Mouse (Mus musculus): ENCODE results near the gene Cyb5r2. TPM values are rescaled to one million over a fixed set of nuclear protein-coding genes. Genes with fewer than 3 reads are reported as not detected.

Cyb5r2 gene
- polyA plus RNA-seq, 1 experiment: not detected

- Histone ChIP-seq H3K9me3 (no peaks in the 10 kb centered on the region), H3K27me3 (replicated peaks) (no peaks in the 10 kb centered on the region), H3K36me3 (replicated peaks; ENCODE audit: low read length) (no peaks in the 10 kb centered on the region), H3K4me1 (no peaks in the 10 kb centered on the region), H3K4me3 (replicated peaks) (no peak overlapping the region)
- TF ChIP-seq FLI1 (IDR thresholded peaks at IDR 0.05; ENCODE audit: low read length): no peak
- TF ChIP-seq GATA1 (IDR thresholded peaks at IDR 0.05; ENCODE audit: borderline replicate concordance, low read length): no peak
These were observed 24.7 kb downstream of the Cyb5r2 start for GRCm38 (mm10) chr7:107733162-107733561.

GRCm38 (mm10) chr7:107730587-107730986 lies 27.2 kb downstream of the Cyb5r2 start:
- H3K4me3 ChIP-seq (replicated peaks): no peak overlapping the region
- TF ChIP-seq FLI1 (IDR thresholded peaks at IDR 0.05; ENCODE audit: low read length) (no peak), GATA1 (IDR thresholded peaks at IDR 0.05; ENCODE audit: borderline replicate concordance, low read length) (no peak)
- H3K27me3 ChIP-seq (replicated peaks): no peaks in the 10 kb centered on the region
- H3K4me1 ChIP-seq: no peaks in the 10 kb centered on the region
- H3K9me3 ChIP-seq: no peaks in the 10 kb centered on the region
- no peaks in the 10 kb centered on the region for H3K36me3 ChIP-seq (replicated peaks; ENCODE audit: low read length)

- Histone ChIP-seq H3K36me3 (replicated peaks; ENCODE audit: low read length) (no peaks in the 10 kb centered on the region), H3K4me3 (replicated peaks) (no peak overlapping the region), H3K4me1 (no peaks in the 10 kb centered on the region), H3K27me3 (replicated peaks) (peaks cover 2% of the 10 kb centered on the region), H3K9me3 (no peaks in the 10 kb centered on the region)
- TF ChIP-seq GATA1 (IDR thresholded peaks at IDR 0.05; ENCODE audit: borderline replicate concordance, low read length) (no peak), FLI1 (IDR thresholded peaks at IDR 0.05; ENCODE audit: low read length) (no peak)
These were observed 30.3 kb downstream of the Cyb5r2 start for GRCm38 (mm10) chr7:107727538-107727937.

- no peaks in the 10 kb centered on the region for H3K4me1 ChIP-seq
- no peaks in the 10 kb centered on the region for H3K9me3 ChIP-seq
- peaks cover 2% of the 10 kb centered on the region for H3K27me3 ChIP-seq (replicated peaks)
- H3K36me3 ChIP-seq (replicated peaks; ENCODE audit: low read length): no peaks in the 10 kb centered on the region
- H3K4me3 ChIP-seq (replicated peaks): no peak overlapping the region
- TF ChIP-seq FLI1 (IDR thresholded peaks at IDR 0.05; ENCODE audit: low read length): no peak
These were observed 35.3 kb downstream of the Cyb5r2 start for GRCm38 (mm10) chr7:107722536-107722935.

- Histone ChIP-seq H3K27me3 (replicated peaks) (peaks cover 2% of the 10 kb centered on the region), H3K4me3 (replicated peaks) (no peak overlapping the region), H3K4me1 (no peaks in the 10 kb centered on the region), H3K9me3 (no peaks in the 10 kb centered on the region), H3K36me3 (replicated peaks; ENCODE audit: low read length) (no peaks in the 10 kb centered on the region)
- TF ChIP-seq FLI1 (IDR thresholded peaks at IDR 0.05; ENCODE audit: low read length) (no peak), GATA1 (IDR thresholded peaks at IDR 0.05; ENCODE audit: borderline replicate concordance, low read length) (no peak)
These were observed 37.1 kb downstream of the Cyb5r2 start for GRCm38 (mm10) chr7:107720771-107721170.

- Histone ChIP-seq H3K4me1 (no peaks in the 10 kb centered on the region), H3K4me3 (replicated peaks) (no peak overlapping the region), H3K36me3 (replicated peaks; ENCODE audit: low read length) (no peaks in the 10 kb centered on the region), H3K27me3 (replicated peaks) (peaks cover 3% of the 10 kb centered on the region), H3K9me3 (no peaks in the 10 kb centered on the region)
- TF ChIP-seq FLI1 (IDR thresholded peaks at IDR 0.05; ENCODE audit: low read length) (no peak), GATA1 (IDR thresholded peaks at IDR 0.05; ENCODE audit: borderline replicate concordance, low read length) (no peak)
These were observed 43.8 kb downstream of the Cyb5r2 start for GRCm38 (mm10) chr7:107714067-107714466.

- Histone ChIP-seq H3K36me3 (replicated peaks; ENCODE audit: low read length) (no peaks in the 10 kb centered on the region), H3K4me1 (peaks cover 13% of the 10 kb centered on the region), H3K27me3 (replicated peaks) (peaks cover 3% of the 10 kb centered on the region), H3K4me3 (replicated peaks) (no peak overlapping the region), H3K9me3 (no peaks in the 10 kb centered on the region)
- TF ChIP-seq FLI1 (IDR thresholded peaks at IDR 0.05; ENCODE audit: low read length) (no peak), GATA1 (IDR thresholded peaks at IDR 0.05; ENCODE audit: borderline replicate concordance, low read length) (no peak)
These were observed 45.1 kb downstream of the Cyb5r2 start for GRCm38 (mm10) chr7:107712743-107713142.

- TF ChIP-seq GATA1 (IDR thresholded peaks at IDR 0.05; ENCODE audit: borderline replicate concordance, low read length): no peak
- no peak for TF ChIP-seq FLI1 (IDR thresholded peaks at IDR 0.05; ENCODE audit: low read length)
- Histone ChIP-seq H3K4me1 (peaks cover 17% of the 10 kb centered on the region), H3K4me3 (replicated peaks) (peak overlapping the region; percentile 82), H3K9me3 (no peaks in the 10 kb centered on the region), H3K36me3 (replicated peaks; ENCODE audit: low read length) (no peaks in the 10 kb centered on the region), H3K27me3 (replicated peaks) (peaks cover 8% of the 10 kb centered on the region)
These were observed 49.2 kb downstream of the Cyb5r2 start for GRCm38 (mm10) chr7:107708491-107709112.

- Histone ChIP-seq H3K4me1 (peaks cover 17% of the 10 kb centered on the region), H3K27me3 (replicated peaks) (peaks cover 9% of the 10 kb centered on the region), H3K36me3 (replicated peaks; ENCODE audit: low read length) (no peaks in the 10 kb centered on the region), H3K9me3 (no peaks in the 10 kb centered on the region), H3K4me3 (replicated peaks) (peak overlapping the region; percentile 6)
- TF ChIP-seq FLI1 (IDR thresholded peaks at IDR 0.05; ENCODE audit: low read length) (no peak), GATA1 (IDR thresholded peaks at IDR 0.05; ENCODE audit: borderline replicate concordance, low read length) (no peak)
These were observed 50.2 kb downstream of the Cyb5r2 start for GRCm38 (mm10) chr7:107707650-107708049.

- no peaks in the 10 kb centered on the region for H3K9me3 ChIP-seq
- H3K4me1 ChIP-seq: peaks cover 17% of the 10 kb centered on the region
- TF ChIP-seq FLI1 (IDR thresholded peaks at IDR 0.05; ENCODE audit: low read length) (no peak), GATA1 (IDR thresholded peaks at IDR 0.05; ENCODE audit: borderline replicate concordance, low read length) (no peak)
These were observed 51.9 kb downstream of the Cyb5r2 start for GRCm38 (mm10) chr7:107705941-107706340.

More at GRCm38 (mm10) chr7:107705941-107706340, 51.9 kb downstream of the Cyb5r2 start:
- peaks cover 9% of the 10 kb centered on the region for H3K27me3 ChIP-seq (replicated peaks)
- no peaks in the 10 kb centered on the region for H3K36me3 ChIP-seq (replicated peaks; ENCODE audit: low read length)
- H3K4me3 ChIP-seq (replicated peaks): no peak overlapping the region

Measured in megakaryocyte, embryonic 14.5 days (primary cell).